Mouse (Mus musculus) cerebellum, adult 18-20 months (tissue): ENCODE measurements around the gene Appbp2.
A peak's percentile ranks its signal among the peaks of the same experiment; 100 is the strongest.

Source experiments
- DNase-seq, 2 experiments: peaks; one replicate each; pipeline ENCODE4 v3.0.0; 2021

The Appbp2 gene

GRCm38 (mm10) chr11:85139581-85140540 is 95.1 kb downstream of the Appbp2 start, which contains the start of gene Usp32:
TSS of gene Usp32 (minus strand) at chr11:85140161.
- peak; percentile 96 to 97 for DNase-seq

GRCm38 (mm10) chr11:85138776-85139474 is 96.0 kb downstream of the Appbp2 start:
- peak; percentile 20 to 25 for DNase-seq
